Mouse (Mus musculus): ENCODE results near the gene Crhr2.

The Crhr2 gene

GRCm38 (mm10) chr6:55132794-55133193, at the start of gene Crhr2:
Crhr2 (minus strand) TSS chr6:55133016.
- DNase-seq (ENCODE audit: low read depth, low spot score) = no peak

DNA sequence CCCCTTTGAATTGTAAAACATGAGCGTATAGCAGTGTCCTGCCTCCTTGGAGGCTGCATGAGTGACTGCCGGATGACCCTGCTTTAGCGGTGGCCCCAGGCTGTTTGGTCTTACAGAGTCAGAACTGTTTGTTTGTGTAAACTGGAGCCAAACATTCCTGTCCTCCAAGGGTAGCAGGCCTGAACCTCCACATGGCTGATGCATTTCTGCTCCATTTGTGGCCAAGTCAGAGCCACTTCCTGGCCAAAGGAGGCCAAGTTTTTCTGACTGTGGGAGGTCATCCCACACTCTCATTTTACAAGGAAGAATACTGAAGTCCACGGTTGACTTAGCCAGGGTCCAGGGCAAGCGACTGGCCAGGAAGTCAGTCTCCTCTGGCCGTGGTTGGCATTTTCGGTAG, 46.7 kb upstream of the Crhr2 start:
- DNase-seq (ENCODE audit: low read depth, low spot score) = no peak

DNA sequence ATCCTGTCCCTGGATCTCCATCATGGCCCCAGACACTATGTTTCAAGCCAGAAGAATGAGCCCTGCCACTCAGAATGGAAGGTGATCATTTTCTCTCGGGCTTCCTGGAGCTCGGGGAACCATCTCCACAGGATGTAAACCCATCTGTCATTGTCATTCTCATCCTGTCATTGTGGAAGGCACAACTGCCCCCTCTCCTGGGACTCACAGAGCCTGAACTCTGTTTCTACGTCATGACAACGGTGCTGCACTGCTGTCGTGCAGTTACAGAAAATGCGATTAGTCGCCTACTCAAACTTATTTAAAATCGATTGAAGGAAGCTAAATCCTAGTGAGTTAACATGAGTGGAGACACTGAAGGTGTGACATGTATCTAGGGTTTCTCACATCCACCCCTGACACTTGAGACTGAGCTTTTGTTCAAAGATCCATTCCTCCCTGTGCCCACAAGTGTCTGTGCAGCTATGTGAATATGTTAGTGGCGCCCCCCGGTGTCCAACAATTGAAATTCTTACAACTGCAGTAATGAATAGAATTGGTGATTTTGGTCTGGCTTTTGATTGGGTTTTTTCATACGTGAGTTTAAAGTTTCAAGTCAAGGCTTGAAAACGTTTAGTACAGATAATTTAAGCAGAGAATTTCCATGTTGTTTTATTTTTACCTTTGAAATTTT, 44.4 kb upstream of the Crhr2 start:
- DNase-seq (ENCODE audit: low read depth, low spot score) = peak; percentile 55

- DNase-seq (ENCODE audit: low read depth, low spot score) = no peak
Measured at GRCm38 (mm10) chr6:55175892-55176291, 43.1 kb upstream of the Crhr2 start.

DNA sequence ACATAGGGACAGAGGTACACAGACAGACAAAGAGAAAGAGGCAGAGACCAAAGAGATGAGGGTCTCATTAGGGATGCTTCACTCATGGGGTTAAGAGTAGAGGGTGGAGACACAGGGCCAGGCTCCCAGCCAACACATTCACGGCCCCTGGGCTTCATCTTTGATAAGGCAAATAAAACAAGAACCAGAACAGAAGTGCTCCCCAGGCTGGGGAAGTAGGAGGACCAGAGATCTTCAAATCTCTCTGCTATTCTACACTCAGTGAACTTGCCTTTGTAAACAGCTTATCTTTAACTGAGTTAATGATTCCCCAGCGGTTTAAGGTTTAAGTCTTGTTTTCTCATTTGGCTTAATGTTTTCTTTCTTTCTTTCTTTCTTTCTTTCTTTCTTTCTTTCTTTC, 42.6 kb upstream of the Crhr2 start:
- DNase-seq (ENCODE audit: low read depth, low spot score) = no peak

DNA sequence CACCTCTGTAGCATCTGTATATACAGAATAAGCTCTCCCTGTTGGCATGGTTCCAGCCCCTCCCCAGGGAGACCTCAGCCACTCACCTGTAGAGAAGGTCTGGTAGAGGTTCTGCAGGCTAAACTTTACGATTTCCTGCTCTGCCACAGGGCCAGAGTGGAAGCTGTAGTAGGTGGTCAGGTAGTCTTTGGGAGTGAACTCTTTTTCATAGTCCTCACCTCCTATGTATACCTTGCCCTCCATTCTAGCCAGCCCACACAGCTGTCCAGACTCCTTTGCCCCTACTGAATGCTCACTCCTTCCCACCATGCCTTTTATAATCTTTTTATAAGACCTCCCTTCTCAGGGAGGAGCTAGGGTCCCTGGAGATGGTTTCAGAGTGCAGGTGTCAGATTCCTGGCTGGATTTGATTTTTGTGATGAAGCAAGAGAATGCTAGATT, 41.9 kb upstream of the Crhr2 start, which contains the start of gene Inmt:
TSS of gene Inmt (minus strand) at position 303 of the 441 bp plus-strand sequence.
- no peak for DNase-seq (ENCODE audit: low read depth, low spot score)

- DNase-seq (ENCODE audit: low read depth, low spot score) = no peak
Measured at GRCm38 (mm10) chr6:55173941-55174349, 41.1 kb upstream of the Crhr2 start.

DNA sequence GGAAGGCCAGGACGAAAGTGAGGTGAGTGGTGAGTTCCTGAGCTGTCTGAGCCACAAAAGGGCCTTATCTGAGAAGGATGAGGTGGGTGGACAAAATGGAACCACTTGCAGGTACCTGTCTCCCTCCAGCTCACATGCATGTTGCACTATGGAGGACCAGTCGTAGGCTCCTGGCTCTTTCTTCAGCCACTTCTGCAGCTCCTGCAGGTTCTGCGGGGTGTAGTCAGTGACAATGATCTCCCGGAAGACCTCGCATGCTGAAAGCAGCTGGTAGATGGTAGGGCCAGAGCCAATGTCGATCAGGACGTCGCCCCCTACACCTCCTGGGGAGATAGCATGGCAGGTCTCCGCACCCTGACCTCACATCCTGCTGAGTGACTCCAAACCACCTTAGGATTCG, 40.4 kb upstream of the Crhr2 start:
- no peak for DNase-seq (ENCODE audit: low read depth, low spot score)

DNA sequence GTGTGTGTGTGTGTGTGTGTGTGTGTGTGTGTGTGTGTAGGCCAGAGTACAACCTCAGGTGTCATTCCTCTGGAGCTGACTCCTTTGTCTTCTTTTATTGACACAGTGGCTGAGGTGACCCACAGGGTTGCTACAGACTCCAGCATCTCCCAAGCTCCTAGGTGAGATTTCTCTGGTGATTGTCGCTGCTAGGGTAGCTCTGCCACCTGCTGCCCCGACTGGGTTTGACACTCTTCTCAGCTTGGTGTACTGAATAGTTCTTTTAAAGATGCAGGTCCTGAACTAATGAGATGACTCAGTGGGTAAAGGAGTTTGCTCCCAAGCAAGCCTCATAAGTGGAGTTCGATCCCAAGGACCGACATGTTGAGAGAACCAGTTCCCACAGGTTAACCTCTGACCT, 38.8 kb upstream of the Crhr2 start:
- DNase-seq (ENCODE audit: low read depth, low spot score) = peak; percentile 39

GRCm38 (mm10) chr6:55169818-55170217, 37.0 kb upstream of the Crhr2 start:
- peak; percentile 68 for DNase-seq (ENCODE audit: low read depth, low spot score)

DNA sequence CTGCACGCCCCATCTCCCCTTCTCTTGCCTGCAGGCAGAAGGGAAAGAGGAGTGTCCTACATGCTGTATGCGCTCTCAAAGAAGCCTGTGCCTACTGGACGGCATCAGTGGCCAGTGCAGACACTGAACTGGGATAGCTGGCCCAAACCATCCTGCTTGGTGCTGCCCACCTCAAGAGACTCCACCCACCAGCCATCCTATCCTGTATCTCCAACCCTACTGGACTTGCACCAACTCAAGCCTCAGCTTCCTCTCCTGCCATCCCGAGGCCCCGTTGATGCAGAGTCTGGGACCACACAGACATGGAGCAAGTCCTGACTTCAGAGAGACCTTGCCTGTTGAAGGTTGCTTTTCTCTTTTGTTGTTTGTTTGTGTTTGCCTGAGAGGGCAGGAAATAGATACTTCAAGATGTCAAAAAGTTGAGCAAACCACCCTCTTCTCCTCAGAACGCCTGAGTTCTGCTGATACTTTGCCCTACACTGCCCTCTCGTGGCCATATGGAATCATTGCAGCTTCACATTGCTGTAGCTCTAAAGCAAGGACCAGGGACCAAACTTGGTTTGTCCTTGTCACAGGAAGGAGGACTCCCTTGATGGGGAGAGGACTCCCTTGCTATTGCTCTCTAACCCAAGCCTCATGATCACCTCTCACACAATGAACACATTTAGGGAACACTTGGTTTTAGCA, 34.1 kb upstream of the Crhr2 start:
- DNase-seq (ENCODE audit: low read depth, low spot score) = peak; percentile 73

DNA sequence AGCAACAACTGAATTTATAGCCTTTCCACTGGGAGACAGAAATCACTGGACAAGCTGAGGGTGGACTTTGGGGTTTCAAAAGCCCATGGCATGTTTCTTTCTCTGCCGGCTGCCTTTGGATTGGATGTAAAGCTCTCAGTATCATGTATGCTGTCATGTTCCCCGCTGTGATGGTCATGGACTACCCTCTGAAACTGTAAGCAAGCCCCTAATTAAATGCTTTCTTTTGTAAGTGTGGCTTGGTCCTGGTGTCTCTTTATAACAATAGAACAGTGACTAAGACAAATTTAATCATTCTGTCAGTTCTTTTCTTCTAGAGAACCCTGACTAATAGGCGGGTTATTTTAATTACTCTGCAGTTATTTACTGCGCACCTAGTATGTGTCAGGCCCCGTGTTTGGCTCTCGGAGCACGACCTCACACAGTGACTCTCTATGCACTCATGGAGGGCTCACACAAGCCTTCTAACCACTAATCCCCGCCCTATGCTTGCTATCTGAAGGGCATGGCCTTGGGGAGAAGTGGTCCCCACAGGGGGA, 30.3 kb upstream of the Crhr2 start:
- DNase-seq (ENCODE audit: low read depth, low spot score) = no peak

- DNase-seq (ENCODE audit: low read depth, low spot score) = no peak
Measured at GRCm38 (mm10) chr6:55161311-55161761, 28.5 kb upstream of the Crhr2 start.

DNA sequence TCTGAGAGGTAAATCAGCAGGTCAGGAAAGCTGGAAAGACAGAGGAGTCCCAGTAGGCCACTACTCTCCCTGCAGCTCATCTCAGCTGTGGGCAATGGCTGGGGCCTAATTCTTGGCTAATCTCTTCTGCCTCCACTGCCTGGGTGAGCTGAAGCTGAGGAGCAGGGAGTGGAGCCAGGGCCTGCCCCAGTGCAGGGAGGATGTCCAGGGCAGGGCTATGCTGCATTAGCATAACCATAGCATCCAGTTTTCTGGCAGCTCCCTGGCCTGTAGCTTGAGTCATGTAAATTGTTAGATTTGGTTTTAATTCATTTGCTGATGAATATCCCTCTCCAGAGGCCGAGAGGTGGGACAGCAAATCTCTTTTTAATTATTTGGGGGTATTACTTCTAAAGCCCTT, 26.4 kb upstream of the Crhr2 start:
- peak; percentile 84 for DNase-seq (ENCODE audit: low read depth, low spot score)

- no peak for DNase-seq (ENCODE audit: low read depth, low spot score)
Measured at GRCm38 (mm10) chr6:55152226-55152625, 19.4 kb upstream of the Crhr2 start.

GRCm38 (mm10) chr6:55146138-55146537, 13.3 kb upstream of the Crhr2 start:
- no peak for DNase-seq (ENCODE audit: low read depth, low spot score)

- DNase-seq (ENCODE audit: low read depth, low spot score) = no peak
Measured at GRCm38 (mm10) chr6:55145285-55145684, 12.5 kb upstream of the Crhr2 start.

DNA sequence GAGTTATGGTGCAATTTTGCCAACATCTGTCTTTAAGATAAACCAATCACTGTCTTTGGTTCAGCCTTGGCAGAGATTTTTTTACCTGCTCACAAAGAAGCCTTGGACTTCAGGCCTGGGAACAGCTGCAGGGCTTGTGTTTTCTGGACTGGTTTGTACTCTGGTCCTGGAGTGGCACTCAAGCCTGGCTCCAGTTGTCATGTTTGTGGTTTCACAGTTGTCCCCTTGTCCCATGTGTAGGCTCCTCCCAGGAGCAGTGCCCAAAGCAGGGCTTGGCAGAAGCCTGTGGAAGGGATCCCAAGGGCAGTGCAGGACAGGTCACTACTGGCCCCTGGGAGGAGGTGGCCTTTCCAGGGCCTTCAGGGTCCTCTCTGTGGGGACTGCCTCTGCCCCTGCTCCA, 5.5 kb upstream of the Crhr2 start:
- no peak for DNase-seq (ENCODE audit: low read depth, low spot score)

DNA sequence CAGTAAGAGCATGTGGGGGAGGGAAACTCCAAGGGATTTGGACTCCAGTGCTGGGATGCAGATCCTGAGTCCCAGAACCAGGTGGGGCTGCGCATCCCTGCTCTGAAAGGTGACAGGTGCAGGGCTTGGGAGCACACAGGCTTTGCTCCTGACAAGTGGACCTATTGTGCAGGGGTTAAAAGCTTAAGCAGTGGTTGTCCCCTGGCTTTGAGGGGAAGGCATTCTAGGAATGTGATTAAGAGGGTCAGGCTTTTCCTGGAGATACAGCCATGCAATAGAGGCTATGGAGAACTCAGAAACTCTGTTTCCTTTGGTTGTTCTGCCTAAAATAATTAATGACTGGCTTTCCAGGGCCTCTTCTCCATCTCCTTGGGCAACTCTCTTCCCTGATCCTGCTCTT, 609 bp upstream of the Crhr2 start:
- no peak for DNase-seq (ENCODE audit: low read depth, low spot score)

GRCm38 (mm10) chr6:55131301-55131700, 1.5 kb downstream of the Crhr2 start:
- DNase-seq (ENCODE audit: low read depth, low spot score) = no peak

DNA sequence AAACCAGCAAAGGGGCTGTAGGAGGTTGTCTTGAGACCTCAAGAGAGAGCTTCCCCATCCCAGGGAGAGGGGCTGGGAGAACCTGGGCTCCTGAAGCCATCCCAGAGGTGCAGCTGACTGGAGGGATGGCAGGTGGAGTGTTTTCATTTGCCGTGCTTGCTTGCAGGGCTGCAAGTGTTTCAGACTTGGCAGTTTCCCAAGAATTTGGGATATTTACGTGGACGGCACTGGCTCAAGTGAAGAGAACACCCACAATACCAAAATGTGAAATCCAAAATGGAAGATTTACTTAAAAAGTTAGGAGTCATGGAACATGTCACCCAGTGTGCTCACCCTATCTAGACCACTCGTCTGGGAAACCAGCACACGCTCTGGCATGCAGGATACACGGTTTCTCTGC, 2.2 kb downstream of the Crhr2 start:
- no peak for DNase-seq (ENCODE audit: low read depth, low spot score)

DNA sequence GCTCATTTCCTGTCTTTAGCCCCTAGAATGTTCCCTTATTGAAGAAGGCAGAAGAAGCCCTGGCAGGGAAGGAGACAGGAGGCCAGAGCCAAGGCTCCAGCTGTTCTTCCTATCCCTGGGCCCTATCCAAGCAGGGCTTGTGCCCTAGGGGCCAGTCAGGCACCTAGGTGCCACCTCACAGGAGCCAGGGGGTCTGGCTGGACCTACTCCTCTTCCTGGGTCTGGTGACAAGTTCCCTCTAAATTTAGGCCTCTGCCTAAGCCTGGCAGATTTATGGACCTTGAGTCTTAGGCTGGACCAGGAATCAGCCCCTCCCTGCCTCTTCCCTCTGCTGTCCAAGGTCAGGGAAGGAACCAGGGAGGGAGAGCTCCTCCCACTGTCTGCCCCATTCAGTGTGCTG, 4.4 kb downstream of the Crhr2 start:
- DNase-seq (ENCODE audit: low read depth, low spot score) = no peak

DNA sequence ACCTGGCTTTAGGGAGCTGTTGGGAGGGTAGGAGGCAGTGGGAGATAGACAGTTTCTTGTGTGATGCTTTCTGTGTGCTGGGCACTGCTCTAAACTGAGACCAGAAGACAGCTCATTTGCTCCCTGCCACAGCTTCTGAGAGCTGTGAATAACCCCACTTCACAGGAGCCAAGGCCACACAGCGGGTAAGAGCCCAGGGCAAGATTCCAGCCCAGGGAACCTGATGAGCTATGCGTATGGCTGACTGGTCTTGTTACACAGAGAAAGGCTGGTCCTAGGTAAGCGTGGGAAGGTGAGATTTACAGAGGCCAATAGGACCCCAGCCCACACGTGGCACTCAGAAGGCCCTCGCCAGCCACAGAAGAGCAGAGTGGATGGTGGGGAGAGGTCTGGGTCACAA, 6.2 kb downstream of the Crhr2 start:
- no peak for DNase-seq (ENCODE audit: low read depth, low spot score)

All from ES-CJ7 (cell line).